Mouse (Mus musculus) spleen, adult 2 months (tissue): ENCODE results near the gene Fabp1.

Source experiments
- CTCF ChIP-seq: fragments of 200-500 bp; IDR thresholded peaks from 2 replicates; pipeline ENCODE4 v1.5.1; 2011; ENCODE audit warnings: mild to moderate bottlenecking, inconsistent platforms; ENCODE audit not compliant: insufficient read depth, insufficient read length, insufficient replicate concordance; ENCODE audit errors: extremely low read depth
- POLR2A ChIP-seq: fragments of 200-500 bp; IDR thresholded peaks from 2 replicates; pipeline ENCODE4 v1.6.1; 2011; ENCODE audit warnings: low read depth, low read length, inconsistent platforms

GRCm38 (mm10) chr6:71199612-71200011 lies at the start of gene Fabp1:
- TF ChIP-seq POLR2A (no peak), CTCF (no peak)
